Mouse (Mus musculus): ENCODE data around the gene Tekt3.

DNA sequence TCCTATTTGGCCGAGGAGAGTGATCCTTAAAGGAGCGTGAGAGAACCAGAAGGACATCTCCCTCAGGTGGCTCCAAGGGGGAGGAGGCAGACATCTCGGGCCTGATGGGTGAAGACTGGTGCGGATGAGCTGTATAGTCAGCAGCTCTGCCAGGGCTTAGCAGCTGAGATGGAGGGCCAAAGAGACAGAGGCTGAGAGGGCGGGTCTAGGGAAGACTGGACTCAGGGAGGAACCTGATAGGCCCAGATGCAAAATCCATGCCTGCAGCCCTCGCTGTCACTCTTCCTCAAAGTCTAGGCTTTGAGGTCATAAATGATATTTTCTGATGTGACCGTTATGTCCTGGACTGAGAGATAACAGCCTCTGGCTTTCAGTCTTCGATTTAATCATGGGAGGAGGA lies 65.5 kb downstream of the Tekt3 start:
- TF ChIP-seq CTCF (IDR thresholded peaks at IDR 0.05) (no peak), POLR2A (IDR thresholded peaks at IDR 0.05; ENCODE audit: insufficient read depth, low read depth, low read length) (no peak), EP300 (IDR thresholded peaks at IDR 0.05; ENCODE audit: insufficient read depth, low read depth, low read length) (no peak)
